Mouse (Mus musculus): ENCODE measurements around the gene Polr2a. TPM values are rescaled to one million over a fixed set of nuclear protein-coding genes. Genes with fewer than 3 reads are reported as not detected.

Polr2a gene
- total RNA-seq (2021): 10 to 100 TPM; 27.4 to 33.4 TPM
- long read RNA-seq, experiment 1, partial matches to known transcripts: 1 of 1 reads
- long read RNA-seq, experiment 1, other reads (novel, unspliced or antisense): 0 of 1 reads
- long read RNA-seq, experiment 2, partial matches to known transcripts: 2 of 2 reads
- long read RNA-seq, experiment 2, other reads (novel, unspliced or antisense): 0 of 2 reads

DNA sequence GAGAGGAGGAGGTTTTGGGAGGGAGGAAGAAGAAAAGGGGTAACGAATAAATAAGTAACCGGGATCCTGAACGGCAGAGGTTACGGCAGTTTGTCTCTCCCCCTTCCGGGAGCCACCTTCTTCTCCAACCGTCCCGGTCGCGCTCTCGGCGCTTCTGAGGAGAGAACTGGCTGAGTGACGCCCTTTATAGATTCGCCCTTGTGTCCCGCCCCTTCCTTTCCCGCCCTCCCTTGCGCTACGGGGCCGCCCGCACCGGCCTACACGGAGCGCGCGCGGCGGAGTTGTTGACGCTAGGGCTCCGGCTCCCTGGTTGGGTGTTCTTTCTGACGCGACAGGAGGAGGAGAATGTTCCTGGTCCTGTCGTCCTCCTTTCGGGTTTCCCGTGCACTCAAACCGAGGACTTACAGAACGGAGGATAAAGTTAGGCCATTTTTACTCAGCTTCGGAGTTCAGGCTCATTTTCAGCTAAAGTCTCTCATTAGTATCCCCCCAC is at the start of gene Polr2a:
Polr2a (minus strand) TSS at position 160 of the 493 bp plus-strand sequence.
- DNase-seq: peak; percentile 98 to 99

DNA sequence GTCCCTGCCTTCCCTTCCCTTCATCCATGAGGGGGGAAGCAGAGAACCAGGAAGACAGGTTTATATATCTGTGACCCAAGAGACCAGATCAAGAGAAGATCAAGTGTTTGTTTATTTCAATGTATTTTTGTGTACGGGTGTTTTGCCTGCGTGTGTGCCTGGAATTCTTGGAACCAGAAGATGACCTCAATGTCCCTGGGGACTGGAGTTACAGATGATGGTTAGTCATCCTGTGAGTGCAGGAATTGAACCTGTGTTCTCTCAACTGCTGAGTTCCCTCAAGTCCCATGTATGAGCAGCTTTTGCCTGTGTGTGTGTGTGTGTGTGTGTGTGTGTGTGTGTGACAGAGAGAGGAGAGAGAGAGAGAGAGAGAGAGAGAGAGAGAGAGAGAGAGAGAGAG is 49.2 kb upstream of the Polr2a start:
- no peak for DNase-seq

DNA sequence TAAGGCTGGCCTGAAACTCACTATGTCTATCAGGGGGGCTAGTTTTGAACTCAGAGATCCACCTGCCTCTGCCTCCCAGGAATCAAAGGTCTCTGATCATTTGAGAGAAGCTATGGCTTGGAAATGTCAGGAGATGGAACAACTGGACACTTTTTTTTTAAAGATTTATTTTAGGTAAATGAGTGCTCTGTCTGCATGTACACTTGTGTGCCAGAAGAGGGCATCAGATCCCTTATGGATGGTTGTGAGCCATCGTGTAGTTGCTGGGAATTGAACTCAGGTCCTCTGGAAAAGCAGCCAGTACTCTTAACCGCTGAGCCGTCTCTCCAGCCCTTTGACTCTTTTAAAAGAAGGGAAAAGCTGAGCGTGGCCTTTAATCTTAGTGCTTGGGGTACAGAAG is 47.9 kb upstream of the Polr2a start:
- no peak for DNase-seq

DNA sequence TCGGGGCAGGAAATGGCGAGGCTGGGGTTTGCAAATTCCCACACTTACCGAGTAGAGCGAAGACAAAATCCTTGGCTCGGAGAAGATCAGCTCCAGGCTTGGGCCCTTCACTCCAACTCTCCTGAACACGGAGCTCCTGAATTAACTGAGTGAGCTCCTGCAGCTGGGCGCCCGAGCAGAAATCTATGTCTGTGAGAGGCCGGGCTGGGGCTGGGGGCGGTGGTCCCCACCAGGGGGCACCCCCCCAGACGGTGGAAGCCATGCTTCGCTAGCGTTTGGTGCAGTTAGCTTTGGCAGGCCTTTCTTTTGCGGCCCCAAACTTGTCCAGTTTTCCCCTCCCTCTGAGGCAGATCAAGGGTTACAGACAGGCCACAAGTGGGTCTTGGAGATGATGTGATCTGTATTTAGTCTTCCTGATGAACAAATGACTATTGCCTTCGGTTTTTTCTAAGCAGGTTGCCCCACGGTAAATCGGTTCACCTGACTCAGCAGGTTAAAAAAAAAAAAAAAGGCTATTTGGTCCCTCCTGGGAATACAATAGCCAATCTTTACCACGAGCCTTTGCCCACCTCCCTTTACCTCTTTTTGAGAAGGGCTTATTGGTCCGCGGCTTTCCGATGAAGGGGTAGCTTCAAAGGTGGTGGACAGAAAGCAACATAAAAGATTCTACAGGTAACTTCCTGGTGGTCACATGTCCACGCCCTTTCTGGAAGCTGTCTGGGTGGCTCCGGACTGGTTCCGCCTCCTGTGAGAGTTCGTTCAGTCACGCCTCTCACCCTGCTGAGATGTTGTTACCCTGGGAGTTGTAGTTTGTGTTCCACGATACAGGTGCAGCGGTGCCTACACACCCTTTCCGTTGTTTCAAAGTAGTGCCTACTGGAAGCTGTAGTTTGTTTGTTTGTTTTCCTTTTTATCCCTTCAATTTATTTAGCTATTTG is 46.8 kb upstream of the Polr2a start, which contains the start of gene Tmem102:
Tmem102 (minus strand) TSS at position 653 of the 938 bp plus-strand sequence.
- no peak for DNase-seq

DNA sequence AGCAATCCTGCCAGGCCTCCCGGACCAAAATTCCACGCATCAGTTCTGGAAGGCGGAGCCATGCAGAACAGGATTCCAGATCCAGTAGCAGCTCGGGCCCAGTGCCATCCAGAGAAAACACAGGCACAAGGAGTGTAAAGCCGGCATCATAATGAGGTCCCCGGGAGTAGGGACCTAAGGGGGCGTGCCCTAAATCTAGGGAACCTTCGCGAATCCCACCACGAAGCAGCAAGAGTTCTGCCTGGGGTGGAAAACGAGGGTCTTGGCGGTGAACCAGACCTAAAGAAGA is 46.2 kb upstream of the Polr2a start:
- peak in 1 of 2 experiments; percentile 52 for DNase-seq

DNA sequence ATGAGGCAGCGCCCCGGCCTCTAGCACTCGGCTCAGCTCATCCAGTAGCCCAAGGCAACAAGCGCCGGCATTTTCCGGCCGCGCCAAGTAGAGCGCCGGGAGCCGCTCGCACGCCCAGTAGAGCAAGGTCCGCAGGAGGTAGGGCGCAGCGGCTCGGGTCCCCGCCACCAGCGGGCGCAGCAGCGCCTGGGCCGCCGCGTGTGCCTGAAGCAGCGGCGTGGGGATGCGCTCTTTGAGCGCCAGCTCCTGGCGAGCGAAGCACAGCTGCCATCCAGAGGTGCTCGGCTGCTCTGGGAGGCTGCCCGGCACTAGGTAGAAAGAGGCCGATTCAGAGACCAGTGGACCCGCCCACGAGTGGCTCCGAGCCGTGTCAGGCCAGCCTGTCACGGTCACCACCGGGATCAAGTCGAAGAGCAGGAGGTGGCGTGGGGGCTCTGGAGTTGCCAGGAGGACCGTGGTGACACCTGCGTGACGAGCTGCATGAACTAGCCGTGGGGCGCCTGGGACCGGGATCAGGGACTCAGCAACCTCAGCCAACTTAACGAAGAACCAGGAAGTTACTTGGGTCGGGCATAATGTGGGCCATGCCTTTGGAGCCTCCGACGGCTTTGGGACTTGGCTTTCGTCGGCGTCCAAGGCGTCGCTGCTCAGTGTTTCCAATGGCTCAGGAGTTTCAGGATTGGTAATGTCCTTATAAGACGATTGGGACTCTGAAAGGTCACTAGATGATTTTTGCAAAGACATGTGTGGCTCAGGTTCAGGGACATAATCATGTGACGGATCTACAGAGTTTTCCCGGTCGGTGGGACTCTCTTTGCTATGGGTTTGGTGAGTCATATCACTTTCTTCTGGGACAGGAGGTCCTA is 45.6 kb upstream of the Polr2a start:
- DNase-seq: peak; percentile 80 to 87

DNA sequence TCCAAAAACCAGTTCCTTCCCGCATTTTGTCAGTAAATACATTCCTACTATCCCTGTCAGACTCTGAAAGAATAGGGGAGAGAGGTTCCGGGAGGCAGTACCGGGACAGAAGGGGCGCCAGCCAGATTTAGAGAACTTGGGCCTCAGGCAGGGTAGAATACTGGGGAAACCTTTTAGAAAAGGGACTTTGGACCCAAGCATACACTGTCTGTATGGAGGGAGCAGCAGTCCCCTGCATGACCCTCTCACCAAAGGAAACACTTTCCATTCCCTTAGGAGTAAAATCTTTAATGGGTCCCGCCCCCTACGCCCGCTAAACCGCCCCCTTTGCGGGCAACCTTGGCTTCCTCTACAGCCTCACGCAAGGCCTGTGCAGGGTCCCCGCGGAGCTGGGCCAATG is 44.9 kb upstream of the Polr2a start:
- no peak for DNase-seq

DNA sequence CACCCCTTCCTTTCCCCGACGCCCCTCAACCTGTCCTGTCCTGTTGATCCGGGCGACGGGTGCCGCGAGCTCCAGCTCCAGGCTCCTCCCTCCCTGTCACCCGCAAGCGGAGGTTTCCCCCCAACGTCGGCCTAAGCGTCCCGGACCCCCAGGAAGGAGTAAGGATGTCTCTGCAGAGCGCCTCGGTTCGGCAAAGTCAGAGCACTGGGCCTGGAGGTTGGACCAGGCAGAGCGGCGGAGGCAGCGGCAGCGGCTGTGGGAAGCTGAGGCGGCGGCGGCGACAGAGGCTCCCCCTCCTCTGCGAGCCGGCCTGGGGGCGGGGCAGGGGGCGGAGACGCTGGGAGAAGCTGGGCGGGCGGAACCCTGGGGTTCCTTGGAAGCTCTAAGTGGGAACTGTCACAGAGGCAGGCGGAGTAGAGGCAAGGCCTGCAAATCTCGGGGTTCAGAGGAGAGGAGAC is 44.2 kb upstream of the Polr2a start:
- peak; percentile 94 for DNase-seq

DNA sequence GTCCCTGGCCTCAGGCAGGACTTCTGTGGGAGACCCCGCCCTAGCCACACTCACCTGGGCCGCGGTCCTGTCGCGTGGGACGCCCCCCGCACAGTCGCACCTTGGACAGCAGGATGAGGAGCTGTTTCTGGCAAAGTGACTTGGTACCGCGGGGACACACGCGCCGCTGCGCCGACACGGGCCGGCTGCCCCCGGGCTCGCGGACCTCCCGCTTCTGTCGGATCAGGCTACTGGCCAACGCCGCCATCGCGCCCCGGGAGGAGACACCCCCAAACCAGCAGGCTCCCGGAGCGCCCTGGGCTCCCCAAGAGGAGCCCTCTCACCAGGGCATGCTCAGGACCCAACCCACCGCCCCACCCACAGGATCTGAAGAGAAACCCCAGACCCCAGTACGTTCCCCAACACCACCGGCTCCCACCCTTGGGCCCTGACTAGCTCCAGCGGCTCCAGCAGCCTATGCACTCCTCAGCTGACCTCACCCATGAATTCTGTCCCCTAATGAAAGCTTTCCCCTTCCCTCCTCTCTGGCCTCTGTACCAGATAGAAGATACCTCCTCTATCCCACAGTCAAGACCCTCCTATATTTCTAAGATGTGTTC is 43.0 kb upstream of the Polr2a start, which contains the start of gene Fgf11:
Fgf11 (minus strand) TSS at position 479 of the 599 bp plus-strand sequence.
- no peak for DNase-seq

DNA sequence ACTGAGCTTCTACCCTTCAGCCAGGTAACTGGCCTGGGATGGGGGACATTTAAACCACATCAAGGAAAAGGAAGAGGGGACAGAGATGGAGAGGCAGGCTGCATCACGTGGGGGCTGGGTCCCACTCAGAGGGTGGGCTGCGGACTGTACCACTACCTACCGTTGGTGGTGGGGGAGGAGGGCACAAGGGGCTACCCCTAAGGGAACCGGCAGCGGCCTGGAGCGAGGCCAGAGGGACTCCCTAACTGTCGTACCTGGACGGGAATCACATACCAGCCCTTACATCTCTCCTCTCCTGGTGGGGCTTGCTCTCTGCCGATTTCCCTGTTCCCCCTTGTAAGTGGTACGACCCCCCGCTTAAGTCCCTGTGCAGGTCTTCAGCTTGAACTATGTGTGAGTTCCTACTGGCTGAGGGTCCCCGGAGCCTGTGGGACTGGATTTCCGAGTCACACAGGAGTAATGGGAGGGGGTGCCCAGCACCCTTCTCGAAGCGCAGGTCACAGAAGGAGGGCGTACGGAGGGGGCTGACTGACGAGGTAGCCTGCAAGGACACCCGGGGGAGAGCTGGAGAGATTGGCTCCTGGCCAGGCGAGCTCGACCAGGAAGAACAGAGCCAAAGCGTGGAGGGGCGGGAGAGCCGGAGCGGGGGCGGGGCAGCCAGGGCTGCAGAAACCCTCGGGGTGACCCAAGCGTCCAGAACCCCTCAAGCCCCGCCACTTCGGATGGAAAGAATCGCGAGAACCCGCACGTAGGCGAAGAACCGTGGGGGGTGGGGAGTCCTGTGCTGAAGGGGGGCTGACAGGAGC is 42.2 kb upstream of the Polr2a start:
- peak; percentile 51 to 58 for DNase-seq

DNA sequence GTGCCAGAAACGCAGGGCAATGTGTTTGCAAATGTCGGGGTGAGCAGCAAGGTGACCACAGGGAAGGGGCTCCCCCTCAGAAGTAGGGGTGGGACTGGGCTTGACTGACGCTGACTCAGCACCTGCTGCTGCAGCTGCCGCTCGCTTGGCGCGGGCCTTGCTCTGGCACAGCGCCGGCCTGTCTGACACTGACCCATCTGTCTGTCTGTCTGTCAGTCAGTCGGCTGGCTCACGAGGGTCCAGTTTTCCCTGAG is 41.6 kb upstream of the Polr2a start:
- DNase-seq: no peak

DNA sequence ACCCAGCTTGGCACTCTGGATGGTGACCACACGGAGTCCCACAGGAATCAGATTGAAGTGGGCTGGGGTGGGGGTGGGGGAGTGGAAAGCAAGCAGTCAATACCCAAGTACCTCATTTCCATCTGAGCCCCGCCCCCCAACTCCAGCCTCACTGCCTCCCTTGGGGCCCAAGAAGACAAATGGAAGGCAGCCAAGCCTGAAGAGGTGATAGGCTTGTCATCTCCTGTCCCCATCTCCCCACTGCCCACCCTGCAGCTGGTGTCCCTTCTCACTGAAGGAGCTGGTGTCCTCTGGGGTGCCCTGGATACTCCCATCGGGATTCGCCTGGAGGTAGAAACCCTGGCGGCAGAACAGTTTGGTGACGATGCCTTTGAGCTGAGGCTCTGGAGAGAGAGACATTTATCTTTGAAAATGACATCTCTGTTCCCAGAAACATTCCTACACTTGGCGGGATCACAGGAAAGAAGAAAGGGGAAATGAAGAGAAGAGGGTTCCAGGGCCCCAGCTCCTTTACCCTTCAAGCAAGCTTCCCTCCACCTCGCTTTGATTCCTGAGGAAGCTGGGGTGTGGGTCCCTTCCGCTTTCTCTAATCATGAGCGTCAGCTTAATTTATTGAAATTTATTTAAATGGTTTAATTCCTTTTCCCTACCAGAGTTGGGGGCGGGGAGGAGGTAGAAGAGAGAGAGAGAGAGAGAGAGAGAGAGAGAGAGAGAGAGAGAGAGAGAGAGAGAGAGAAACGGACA is 41.1 kb upstream of the Polr2a start:
- no peak for DNase-seq

DNA sequence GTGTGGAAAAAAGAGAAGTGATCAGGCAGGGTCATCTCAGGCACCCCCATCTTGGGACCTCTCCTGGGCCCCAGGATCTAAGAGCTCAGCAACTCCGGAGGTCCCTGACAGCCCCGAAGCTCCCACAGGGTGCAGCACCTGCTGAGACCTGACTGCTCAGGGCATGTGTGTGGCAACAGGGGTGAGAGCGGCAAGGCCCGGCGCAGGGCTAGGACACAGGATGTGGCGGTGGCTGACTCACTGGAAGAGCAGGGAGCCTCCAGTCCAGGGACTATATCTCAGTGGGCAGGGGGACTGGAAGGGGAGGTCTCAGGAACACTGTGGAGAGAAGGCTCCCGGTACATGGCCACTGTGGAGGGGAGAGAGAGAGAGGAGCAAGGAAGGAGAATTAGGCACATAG is 39.5 kb upstream of the Polr2a start:
- DNase-seq: no peak

DNA sequence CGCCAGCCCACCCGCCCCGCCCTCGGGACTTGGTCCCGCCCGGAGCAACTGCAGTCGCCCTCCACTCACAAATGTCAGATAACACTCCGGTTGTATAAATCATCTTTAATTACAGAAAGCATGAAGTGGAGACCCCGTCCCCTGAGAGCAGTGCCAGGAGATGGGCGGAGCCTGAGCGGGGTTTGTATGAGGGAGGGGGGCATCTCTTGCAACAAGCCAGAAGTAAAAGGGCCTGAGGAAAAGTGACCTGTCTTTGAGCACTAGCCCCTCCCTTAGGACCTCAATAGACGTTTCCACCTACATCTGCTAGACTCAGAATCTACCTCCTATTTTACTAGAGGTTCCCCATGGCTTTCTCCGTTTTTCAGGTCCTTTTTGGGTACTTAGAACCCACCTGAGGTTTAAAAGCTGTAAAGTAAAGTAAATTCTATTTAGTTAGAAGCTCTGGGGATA is 37.6 kb upstream of the Polr2a start:
- no peak for DNase-seq

DNA sequence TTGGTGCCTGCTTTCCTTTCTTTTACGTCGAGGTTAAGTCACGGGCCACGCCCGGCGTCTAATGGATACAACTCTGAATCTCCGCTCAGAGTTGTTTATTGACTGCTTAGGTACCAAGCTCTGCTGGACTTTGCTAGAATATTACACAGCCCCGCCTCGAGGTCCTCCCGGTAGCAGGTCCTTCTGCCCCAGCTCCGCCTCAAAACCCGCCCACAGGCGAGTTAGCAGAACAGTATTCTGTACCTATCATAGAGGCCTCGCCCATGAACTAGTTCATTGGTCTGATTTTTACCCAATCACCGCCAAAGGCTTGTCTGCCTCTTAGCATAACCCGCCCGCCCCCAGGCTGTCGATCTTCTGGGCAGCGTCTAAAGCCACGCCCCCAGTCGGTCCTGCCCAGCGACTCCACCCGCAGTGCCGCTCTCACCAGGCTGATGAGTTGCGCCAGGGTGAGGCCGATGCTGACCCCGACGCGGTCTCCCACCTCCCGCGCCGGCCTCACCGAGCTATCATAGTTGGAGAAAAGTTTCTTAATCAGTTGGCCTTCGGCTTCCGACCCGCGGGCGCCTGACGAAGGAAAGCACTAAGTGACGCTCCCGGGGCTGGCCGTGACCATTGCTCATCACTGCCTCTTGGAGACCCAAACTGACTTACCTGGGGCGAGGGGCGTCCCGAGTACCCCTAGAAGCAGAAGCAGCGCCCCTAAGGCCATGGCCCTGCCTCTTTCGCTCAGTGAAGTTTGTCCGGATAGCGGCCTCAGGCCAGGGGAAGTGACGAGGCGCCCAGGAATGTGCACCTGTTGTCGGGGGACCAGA is 36.9 kb upstream of the Polr2a start, which contains the start of gene Chrnb1:
Chrnb1 (minus strand) TSS at position 776 of the 815 bp plus-strand sequence.
- peak; percentile 94 to 99 for DNase-seq

DNA sequence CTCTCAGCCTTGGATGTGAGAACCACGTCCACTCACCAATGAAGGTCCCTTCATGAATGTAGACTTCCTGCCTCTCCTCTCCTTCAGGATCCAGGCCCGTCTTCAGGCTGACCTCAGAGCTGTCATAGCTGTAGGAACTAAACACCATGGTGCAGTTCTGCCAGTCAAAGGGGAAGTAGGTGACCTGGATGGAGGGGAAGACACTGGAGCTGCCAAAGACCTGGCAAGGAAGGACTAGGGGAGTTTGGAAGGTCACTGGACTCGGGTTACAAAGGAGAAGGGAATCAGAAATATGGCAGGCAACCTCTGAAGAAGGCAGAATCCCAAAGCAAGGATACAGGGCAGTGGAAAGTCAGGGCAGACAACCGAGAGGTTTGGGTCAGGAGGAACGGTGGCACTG is 35.0 kb upstream of the Polr2a start:
- DNase-seq: no peak

DNA sequence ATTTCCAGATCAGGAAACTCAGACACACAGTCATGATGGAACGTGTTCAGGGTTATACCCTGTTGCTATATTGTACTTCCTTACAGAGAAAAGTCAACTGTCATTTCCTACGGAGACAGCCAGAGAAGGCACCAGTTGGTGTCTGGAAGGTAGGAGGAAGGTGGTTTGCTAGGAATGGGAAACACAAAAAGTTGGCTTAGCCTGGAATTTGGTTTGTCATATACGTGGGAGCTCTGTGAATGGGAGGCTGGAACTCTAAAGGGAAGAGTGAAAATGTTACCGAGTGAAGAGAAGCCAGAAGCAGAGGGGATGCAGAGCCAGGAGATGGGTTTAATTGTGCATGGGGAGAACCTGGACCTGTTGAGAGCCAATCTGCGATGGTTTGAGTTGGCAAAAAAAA is 33.0 kb upstream of the Polr2a start:
- no peak for DNase-seq

DNA sequence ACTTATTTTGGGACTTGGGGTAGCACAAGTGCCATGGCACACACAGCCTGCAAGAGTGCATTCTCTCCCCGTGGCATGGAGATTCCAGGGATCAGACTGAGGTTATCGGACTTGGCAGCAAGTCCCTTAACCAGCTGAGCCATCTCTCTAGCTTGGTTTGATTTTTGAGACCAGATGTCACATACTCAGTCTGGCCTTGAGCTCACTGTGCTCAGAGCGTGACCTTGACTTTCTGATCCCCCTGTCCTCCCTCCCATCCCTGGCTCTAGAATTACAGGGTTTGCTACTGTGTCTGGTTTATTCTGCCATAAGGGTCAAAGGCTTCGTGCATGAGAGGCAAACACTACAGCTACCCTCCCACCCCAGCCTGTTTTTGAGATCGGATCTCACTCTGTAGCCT is 31.0 kb upstream of the Polr2a start:
- no peak for DNase-seq

DNA sequence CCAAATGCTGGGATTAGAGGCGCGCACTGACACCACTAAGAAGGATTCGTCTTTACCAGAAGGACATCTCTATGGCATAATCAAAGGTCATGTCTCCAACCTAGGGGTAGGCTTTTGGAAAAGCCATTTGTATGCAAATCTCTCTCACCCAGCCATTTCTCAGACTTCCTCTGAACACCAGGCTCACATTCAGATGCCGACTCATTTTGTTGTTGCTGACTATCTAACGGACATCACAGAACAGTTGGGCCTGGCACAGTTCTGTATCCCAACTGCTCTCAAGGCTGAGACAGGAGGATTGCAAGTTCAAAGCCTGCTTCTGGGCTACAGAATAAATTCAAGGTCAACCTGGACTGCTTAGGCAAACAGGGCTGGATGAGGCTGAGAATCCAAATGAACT is 28.9 kb upstream of the Polr2a start:
- DNase-seq: no peak

All from heart, adult 18-20 months (tissue).